10 mouse cellular contexts compared by ENCODE assay signal in the genomic region with DNA sequence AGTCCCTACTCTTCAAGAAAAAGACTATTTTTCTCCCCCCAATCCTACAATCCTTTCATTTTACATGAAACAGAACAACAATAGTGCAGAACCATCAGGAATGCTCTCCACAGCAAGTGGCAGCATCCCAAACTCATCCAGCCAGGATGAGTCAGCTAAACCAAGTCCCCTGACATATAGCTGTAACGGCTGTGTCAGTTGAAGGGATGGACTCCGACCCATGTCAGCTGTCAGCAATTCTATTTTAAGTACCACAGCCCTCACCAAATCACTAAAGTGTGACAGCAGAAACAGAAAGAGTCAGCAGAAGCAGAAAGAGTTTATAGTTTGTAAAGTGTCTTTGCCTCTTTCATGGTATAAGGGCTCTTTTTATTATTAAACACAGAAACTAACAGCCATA.
DNase-seq lines count a peak whose midpoint lies in the region; ATAC-seq and TF ChIP-seq lines count a peak whose summit lies in the region.
"Had no signal": no experiment of that assay in that cellular context is flagged by ENCODE, and none has a peak within 500 bp of the region (broad histone marks: within the 10 kb centered on the region; RNA-seq: fewer than 3 reads in every experiment).

No protein-coding gene starts in this region.

- 46% methylated on average over 2 of the region's 2 CpGs for WGBS in lung, postnatal 0 days
- 18% methylated on average over 2 of the region's 2 CpGs for WGBS in heart, embryonic 13.5 days

- H3K36me3 ChIP-seq in lung, postnatal 0 days (ENCODE audit: insufficient read depth, low read length): no peaks in the 10 kb centered on the region
- no peaks in the 10 kb centered on the region for H3K36me3 ChIP-seq in heart, embryonic 13.5 days
- H3K36me3 ChIP-seq: intestine, embryonic 15.5 days had no signal

- no peak overlapping the region for H3K4me3 ChIP-seq in lung, postnatal 0 days (ENCODE audit: low read depth, low read length)
- H3K4me3 ChIP-seq in heart, embryonic 13.5 days: no peak overlapping the region
- H3K4me3 ChIP-seq: intestine, embryonic 15.5 days had no signal

- DNase-seq in adrenal gland, postnatal 14 days: peak; percentile 24
- DNase-seq in adrenal gland, postnatal 10 days: no peak
- DNase-seq in lung, postnatal 0 days (ENCODE audit: low spot score): peak; percentile 53
- no peak for DNase-seq in lung, postnatal 36 days
- peak; percentile 79 for DNase-seq in skeletal muscle tissue, adult 2 months (ENCODE audit: low read depth, low spot score)
- DNase-seq in spleen, adult 18-20 months: no peak
- no peak for DNase-seq in urinary bladder, postnatal 10 days (ENCODE audit: low spot score)
- DNase-seq: thymus, adult 2 months had no signal

- peak; percentile 32; the same call in 1 of the 2 replicates for ATAC-seq in lung, postnatal 0 days
- ATAC-seq in heart, embryonic 13.5 days (ENCODE audit: extremely low read depth, insufficient number of reproducible peaks, low FRiP score, low TSS enrichment): no peak
- ATAC-seq: intestine, embryonic 15.5 days had no signal

- H3K4me1 ChIP-seq in lung, postnatal 0 days (ENCODE audit: insufficient read depth, low read depth, low read length): no peaks in the 10 kb centered on the region
- H3K4me1 ChIP-seq in heart, embryonic 13.5 days: peaks cover 15% of the 10 kb centered on the region
- H3K4me1 ChIP-seq: intestine, embryonic 15.5 days had no signal

- no peaks in the 10 kb centered on the region for H3K9me3 ChIP-seq in lung, postnatal 0 days (ENCODE audit: low read length)
- H3K9me3 ChIP-seq in heart, embryonic 13.5 days: no peaks in the 10 kb centered on the region
- H3K9me3 ChIP-seq: intestine, embryonic 15.5 days had no signal

- no peak overlapping the region for H3K4me2 ChIP-seq in lung, postnatal 0 days (replicated peaks; ENCODE audit: low read depth, low read length)
- peak overlapping the region; percentile 5; the same call in 1 of the 2 replicates for H3K4me2 ChIP-seq in heart, embryonic 13.5 days
- H3K4me2 ChIP-seq: intestine, embryonic 15.5 days had no signal

- H3K9ac ChIP-seq in lung, postnatal 0 days (replicated peaks; ENCODE audit: low read depth): no peak overlapping the region
- no peak overlapping the region for H3K9ac ChIP-seq in heart, embryonic 13.5 days
- H3K9ac ChIP-seq: intestine, embryonic 15.5 days had no signal

- TF ChIP-seq EP300 in lung, postnatal 0 days (IDR thresholded peaks at IDR 0.05): no peak

- H3K27ac ChIP-seq in lung, postnatal 0 days (ENCODE audit: low read length): no peak overlapping the region
- H3K27ac ChIP-seq in heart, embryonic 13.5 days (replicated peaks): peak overlapping the region; percentile 53
- H3K27ac ChIP-seq: intestine, embryonic 15.5 days had no signal

- no peaks in the 10 kb centered on the region for H3K27me3 ChIP-seq in lung, postnatal 0 days (replicated peaks; ENCODE audit: insufficient read depth, low read length)
- no peaks in the 10 kb centered on the region for H3K27me3 ChIP-seq in heart, embryonic 13.5 days (replicated peaks)
- H3K27me3 ChIP-seq: intestine, embryonic 15.5 days had no signal

- TF ChIP-seq CTCF in lung, postnatal 0 days (IDR thresholded peaks at IDR 0.05): no peak

Comparison
In these comparisons a context has a peak if more than half of its experiments do, and no peak if none do; other contexts are left out.
1. DNase-seq: peak in adrenal gland, postnatal 14 days (single experiment), lung, postnatal 0 days (single experiment) and skeletal muscle tissue, adult 2 months (single experiment); none in adrenal gland, postnatal 10 days (single experiment), lung, postnatal 36 days (single experiment), spleen, adult 18-20 months (0 of 2) and urinary bladder, postnatal 10 days (single experiment).